Mouse (Mus musculus) megakaryocyte progenitor cell, adult 5-6 weeks (primary cell): Measurements from ENCODE around the gene Gm37240. TPM values are rescaled to one million over a fixed set of nuclear protein-coding genes. Genes with fewer than 3 reads are reported as not detected.

Experiments used
- ATAC-seq: replicated peaks from 2 replicates; pipeline ENCODE4 v1.8.0; 2016; ENCODE audit warnings: mild to moderate bottlenecking, moderate TSS enrichment, inconsistent platforms; ENCODE audit not compliant: poor library complexity
- total RNA-seq, 2 experiments: library from RNA; stranded (forward) in 1 of 2; stranded (reverse) in 1 of 2; fragments of 157-497, 149-512 nt in 1 of 2; fragments of 200-1000 nt in 1 of 2; gene quantifications; 2 replicates each; pipeline versions ENCODE4 v1.2.3 to v1.2.4; 2015 to 2017

Gene Gm37240
- total RNA-seq, 2 experiments from 2014 or later: not detected

GRCm38 (mm10) chr3:84645156-84646006, 1241.9 kb downstream of the Gm37240 start:
- peak; percentile 52 for ATAC-seq

GRCm38 (mm10) chr3:84642942-84643341, 1244.4 kb downstream of the Gm37240 start:
- no peak for ATAC-seq

DNA sequence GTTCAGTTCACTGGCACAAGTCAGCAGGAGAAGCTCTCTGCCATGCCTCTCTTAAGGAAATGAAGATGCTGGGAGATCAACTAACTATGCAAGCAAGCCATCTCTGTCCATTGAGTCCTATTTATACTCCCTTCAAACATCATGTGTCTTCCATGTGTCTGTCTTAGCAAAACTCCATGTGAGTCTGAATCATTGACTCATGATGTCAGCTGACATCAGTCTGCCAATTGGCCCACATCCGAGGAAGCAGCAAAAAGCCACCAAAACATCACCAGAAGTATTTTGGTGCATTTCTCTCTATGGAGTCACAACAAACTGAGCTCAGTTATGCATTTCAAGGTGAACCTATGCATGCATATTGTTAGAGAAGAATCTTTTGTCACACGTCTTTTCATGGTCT, 1245.9 kb downstream of the Gm37240 start:
- ATAC-seq: no peak

- ATAC-seq: no peak
Observed at GRCm38 (mm10) chr3:84640536-84640935, 1246.8 kb downstream of the Gm37240 start.

GRCm38 (mm10) chr3:84639767-84640500, 1247.4 kb downstream of the Gm37240 start:
- no peak for ATAC-seq

DNA sequence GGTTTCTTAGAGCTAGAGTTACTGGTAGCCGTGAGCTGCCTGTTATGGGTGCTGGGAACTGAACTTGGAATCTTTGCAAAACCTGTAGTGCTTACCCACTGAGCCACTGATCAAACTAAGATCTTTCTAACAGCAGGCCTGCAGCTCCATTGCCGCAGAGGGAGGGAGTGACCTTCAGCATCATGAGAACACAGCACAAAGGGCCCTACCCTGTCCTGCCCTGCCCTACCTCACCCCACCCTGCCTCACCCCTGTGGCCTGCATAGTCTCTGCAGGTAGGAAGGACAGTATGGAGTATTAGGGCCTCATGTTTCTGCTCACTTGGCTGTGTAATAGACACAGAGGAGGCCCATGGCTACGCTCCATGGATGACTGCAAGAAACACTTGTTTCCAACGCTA, 1248.5 kb downstream of the Gm37240 start:
- no peak for ATAC-seq

GRCm38 (mm10) chr3:84637890-84638578, 1249.3 kb downstream of the Gm37240 start:
- ATAC-seq: no peak

GRCm38 (mm10) chr3:84637095-84637494, 1250.2 kb downstream of the Gm37240 start:
- ATAC-seq: 0 out of 2 replicates have a peak, but pooled peaks have one; percentile 29

GRCm38 (mm10) chr3:84631586-84631985, 1255.7 kb downstream of the Gm37240 start:
- ATAC-seq: no peak

DNA sequence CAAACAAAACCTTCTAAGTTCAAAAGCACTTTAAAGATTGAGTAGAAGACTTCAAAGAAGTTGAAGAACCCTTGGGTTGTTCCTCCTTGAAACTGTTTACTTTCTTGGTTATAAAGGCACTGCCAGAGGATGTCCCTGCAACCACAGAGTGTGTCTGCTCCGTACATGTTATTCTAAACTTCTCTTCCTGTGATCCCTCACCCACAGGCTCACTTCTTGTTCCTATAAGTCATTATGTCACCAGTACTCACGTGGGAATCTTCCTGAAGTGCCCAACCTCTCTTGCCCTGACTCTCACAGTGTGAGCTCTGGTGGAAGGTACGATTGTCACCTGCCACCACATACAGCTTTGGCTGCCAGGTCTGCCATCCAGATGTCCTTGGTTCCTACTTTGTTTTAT, 1265.3 kb downstream of the Gm37240 start:
- peak; percentile 85 for ATAC-seq

DNA sequence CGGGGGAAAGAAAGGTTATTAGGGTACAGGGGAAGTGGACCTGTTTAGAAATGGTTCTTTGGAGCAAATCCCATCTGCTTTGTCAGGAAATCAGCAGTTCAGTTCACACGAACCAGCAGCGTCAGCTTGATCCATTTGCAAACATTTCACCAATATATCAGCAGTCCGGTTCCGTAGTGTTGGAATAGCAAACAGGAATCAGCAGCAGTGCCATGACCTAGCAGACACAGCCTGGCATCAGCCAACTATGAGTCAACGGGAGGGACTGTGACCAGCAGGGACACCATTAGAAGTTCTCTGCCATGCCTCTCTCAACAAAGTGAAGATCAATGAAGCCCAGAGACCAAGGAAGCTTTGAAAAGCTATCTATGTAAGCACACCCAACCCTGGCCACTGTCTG, 1267.6 kb downstream of the Gm37240 start:
- ATAC-seq: no peak

- no peak for ATAC-seq
Observed at GRCm38 (mm10) chr3:84619056-84619455, 1268.3 kb downstream of the Gm37240 start.

DNA sequence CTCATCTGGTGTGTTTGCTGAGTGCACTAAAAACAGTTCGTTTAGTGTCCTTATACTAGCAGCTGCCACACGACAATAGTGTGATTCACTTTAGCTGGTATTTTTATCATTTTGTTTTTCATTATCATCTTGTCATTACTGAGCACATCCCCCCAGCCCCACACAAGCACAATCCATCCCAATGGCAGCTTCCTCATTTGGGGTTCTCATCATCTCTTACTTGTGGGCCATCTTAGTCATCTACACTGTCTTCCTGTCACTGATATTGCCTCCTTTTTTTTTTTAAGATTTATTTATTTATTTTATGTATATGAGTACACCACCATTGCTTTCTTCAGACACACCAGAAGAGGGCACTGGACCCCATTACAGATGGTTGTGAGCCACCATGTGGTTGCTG, 1268.7 kb downstream of the Gm37240 start:
- no peak for ATAC-seq

GRCm38 (mm10) chr3:84615856-84616225, 1271.5 kb downstream of the Gm37240 start:
- no peak for ATAC-seq

DNA sequence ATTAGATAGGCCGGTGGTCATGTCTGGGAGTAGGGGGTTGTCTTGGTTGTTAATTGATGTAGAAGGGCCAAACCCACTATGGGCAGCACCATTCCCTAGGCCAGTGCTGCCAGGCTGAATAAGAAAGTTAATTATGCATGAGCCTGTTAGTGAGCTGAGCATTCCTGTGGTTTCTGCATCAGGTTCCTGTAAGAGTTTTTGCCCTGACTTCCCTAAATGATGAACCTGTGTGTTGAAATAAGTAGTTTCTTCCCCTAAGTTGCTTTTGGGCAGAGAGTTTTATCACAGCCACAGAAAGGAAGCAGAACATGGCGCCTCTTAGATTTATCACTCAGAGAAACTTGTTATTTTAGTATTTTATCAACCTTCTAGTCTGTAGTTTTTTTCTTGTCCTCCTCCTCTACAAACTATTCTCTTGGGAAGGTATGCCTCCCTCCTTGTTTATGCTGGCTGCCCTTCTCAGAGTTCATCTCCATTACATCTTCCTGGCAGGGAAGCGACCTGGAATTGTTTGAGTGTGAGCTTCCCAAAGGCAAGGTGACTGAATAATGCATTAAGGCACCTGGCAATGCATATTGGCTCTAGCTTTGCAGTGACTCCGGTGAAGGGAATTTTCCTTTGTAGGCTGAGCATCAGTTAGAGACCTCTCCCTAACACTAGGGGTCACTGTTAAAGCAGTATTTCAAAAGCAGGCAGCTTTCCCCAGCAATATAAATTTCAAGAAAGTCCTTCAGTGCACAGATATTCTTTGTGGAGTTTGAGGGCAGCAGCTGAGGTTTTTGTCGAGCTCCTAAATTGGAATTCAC, 1272.1 kb downstream of the Gm37240 start:
- peak; percentile 90 for ATAC-seq

DNA sequence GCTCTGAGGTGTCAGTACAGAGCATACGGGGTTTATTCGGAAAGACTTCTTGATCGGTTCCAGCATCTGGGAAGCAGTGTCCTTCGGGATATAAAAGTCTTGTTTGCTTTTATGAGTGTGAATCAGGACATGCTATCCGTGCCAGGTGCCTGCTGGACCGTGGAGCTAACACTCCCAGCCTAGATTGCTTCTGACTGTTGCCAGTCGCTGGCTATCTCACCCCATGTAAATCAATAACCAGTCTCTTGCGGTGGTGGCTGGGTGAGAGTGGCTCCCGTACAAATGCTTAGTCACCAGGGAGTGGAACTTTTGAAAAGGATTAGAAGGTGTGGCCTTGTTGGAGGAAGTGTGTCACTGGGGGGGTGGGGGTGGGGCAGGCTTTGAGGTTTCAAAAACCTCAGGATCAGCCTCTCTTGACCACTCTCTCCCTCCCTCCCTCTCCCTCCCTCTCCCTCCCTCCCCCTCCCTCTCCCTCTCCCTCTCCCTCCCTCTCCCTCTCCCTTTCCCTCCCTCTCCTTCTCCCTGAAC, 1277.1 kb downstream of the Gm37240 start:
- no peak for ATAC-seq

GRCm38 (mm10) chr3:84603212-84603611, 1284.1 kb downstream of the Gm37240 start:
- peak; percentile 40 for ATAC-seq

- ATAC-seq: no peak
Observed at GRCm38 (mm10) chr3:84602759-84603158, 1284.6 kb downstream of the Gm37240 start.

DNA sequence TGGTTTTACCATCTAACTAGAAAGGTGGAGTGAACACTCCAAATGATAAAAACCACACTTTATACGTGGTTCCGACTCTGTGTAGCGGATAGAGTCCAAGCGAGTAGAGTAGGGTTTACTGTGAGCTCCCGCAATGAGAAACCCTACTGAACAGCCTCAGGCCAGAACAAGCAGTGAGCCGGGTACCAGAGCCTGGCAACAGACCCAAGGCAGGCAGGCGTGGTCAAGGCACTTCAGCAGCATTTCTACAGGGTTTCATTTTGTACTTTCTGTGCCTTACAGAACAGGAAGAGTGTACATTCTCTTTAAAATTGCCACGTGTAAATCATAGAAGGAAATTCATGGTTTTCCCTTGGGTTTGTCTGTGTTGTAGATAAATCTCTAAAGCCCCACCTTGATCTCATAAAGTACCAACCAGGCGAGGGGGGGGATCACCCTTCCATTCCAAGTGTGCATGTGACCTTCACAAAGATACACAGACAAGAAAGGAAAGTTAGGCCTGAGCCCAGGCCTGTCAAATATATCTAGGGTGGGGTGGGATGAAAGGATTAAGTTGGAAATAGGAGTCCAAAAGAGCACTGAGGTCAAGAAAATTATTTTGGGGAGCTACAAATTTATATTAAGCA, 1285.3 kb downstream of the Gm37240 start:
- no peak for ATAC-seq

- no peak for ATAC-seq
Observed at GRCm38 (mm10) chr3:84598756-84599155, 1288.6 kb downstream of the Gm37240 start.
